Mouse (Mus musculus): Measurements from ENCODE around the gene Olfr877.

GRCm38 (mm10) chr9:37807235-37807634 is 46.8 kb upstream of the Olfr877 start:
- no peak for TF ChIP-seq CTCF (IDR thresholded peaks at IDR 0.05; ENCODE audit: extremely low read depth, insufficient read length, insufficient replicate concordance, low read depth, low read length)
- TF ChIP-seq POLR2A (IDR thresholded peaks at IDR 0.05; ENCODE audit: low read depth, low read length) = no peak
